Mouse (Mus musculus): Measurements from ENCODE around the gene Ccdc88a. TPM values are rescaled to one million over a fixed set of nuclear protein-coding genes. Genes with fewer than 3 reads are reported as not detected.

The Ccdc88a gene
- polyA plus RNA-seq, 1 experiment from 2014 or later, result 52.8 TPM

GRCm38 (mm10) chr11:29504899-29505625, 131.6 kb downstream of the Ccdc88a start:
- no peak for ATAC-seq (ENCODE audit: low FRiP score)
- H3K9me3 ChIP-seq (ENCODE audit: control insufficient read depth, low read length), result no peaks in the 10 kb centered on the region
- H3K4me3 ChIP-seq (ENCODE audit: low read depth, low read length), result no peak overlapping the region
- DNase-seq (ENCODE audit: low spot score, missing footprints), result peak; percentile 41
- peaks cover 2% of the 10 kb centered on the region; the same call in 1 of the 2 replicates for H3K36me3 ChIP-seq (ENCODE audit: control insufficient read depth, insufficient read depth, low read length)
- H3K4me1 ChIP-seq (ENCODE audit: control insufficient read depth, insufficient read depth, low read length), result no peaks in the 10 kb centered on the region
- H3K9ac ChIP-seq (ENCODE audit: low read length), result no peak overlapping the region
- 93% methylated on average over 2 of the region's 2 CpGs for WGBS
- H3K27ac ChIP-seq (ENCODE audit: low read depth, low read length), result no peak overlapping the region
- no peak overlapping the region for H3K4me2 ChIP-seq
- H3K27me3 ChIP-seq (ENCODE audit: control insufficient read depth, insufficient read depth, low read length), result no peaks in the 10 kb centered on the region

GRCm38 (mm10) chr11:29509421-29509820, 136.0 kb downstream of the Ccdc88a start:
- H3K4me3 ChIP-seq (ENCODE audit: low read depth, low read length), result no peak overlapping the region
- H3K27ac ChIP-seq (ENCODE audit: low read depth, low read length), result no peak overlapping the region
- H3K36me3 ChIP-seq (ENCODE audit: control insufficient read depth, insufficient read depth, low read length), result peaks cover 5% of the 10 kb centered on the region; the same call in 1 of the 2 replicates
- no peaks in the 10 kb centered on the region for H3K27me3 ChIP-seq (ENCODE audit: control insufficient read depth, insufficient read depth, low read length)
- ATAC-seq (ENCODE audit: low FRiP score) (no peak), DNase-seq (ENCODE audit: low spot score, missing footprints) (no peak)
- H3K4me1 ChIP-seq (ENCODE audit: control insufficient read depth, insufficient read depth, low read length), result peaks cover 5% of the 10 kb centered on the region
- WGBS, result 88% methylated on average over 1 of the region's 1 CpGs
- H3K9me3 ChIP-seq (ENCODE audit: control insufficient read depth, low read length), result no peaks in the 10 kb centered on the region
- H3K4me2 ChIP-seq, result no peak overlapping the region
- no peak overlapping the region for H3K9ac ChIP-seq (ENCODE audit: low read length)

GRCm38 (mm10) chr11:29512818-29513535, 139.5 kb downstream of the Ccdc88a start:
- Histone ChIP-seq H3K27me3 (ENCODE audit: control insufficient read depth, insufficient read depth, low read length) (no peaks in the 10 kb centered on the region), H3K4me1 (ENCODE audit: control insufficient read depth, insufficient read depth, low read length) (peaks cover 6% of the 10 kb centered on the region), H3K9ac (ENCODE audit: low read length) (no peak overlapping the region), H3K4me2 (no peak overlapping the region), H3K4me3 (ENCODE audit: low read depth, low read length) (no peak overlapping the region), H3K9me3 (ENCODE audit: control insufficient read depth, low read length) (no peaks in the 10 kb centered on the region), H3K36me3 (ENCODE audit: control insufficient read depth, insufficient read depth, low read length) (peaks cover 5% of the 10 kb centered on the region; the same call in 1 of the 2 replicates), H3K27ac (ENCODE audit: low read depth, low read length) (no peak overlapping the region)
- ATAC-seq (ENCODE audit: low FRiP score), result no peak
- 93% methylated on average over 4 of the region's 4 CpGs for WGBS
- peak; percentile 74 for DNase-seq (ENCODE audit: low spot score, missing footprints)

- DNase-seq (ENCODE audit: low spot score, missing footprints) (no peak), ATAC-seq (ENCODE audit: low FRiP score) (no peak)
- H3K27ac ChIP-seq (ENCODE audit: low read depth, low read length), result no peak overlapping the region
- peaks cover 6% of the 10 kb centered on the region for H3K4me1 ChIP-seq (ENCODE audit: control insufficient read depth, insufficient read depth, low read length)
- peak overlapping the region; percentile 65 for H3K4me2 ChIP-seq
- H3K9ac ChIP-seq (ENCODE audit: low read length), result peak overlapping the region; percentile 75
- H3K36me3 ChIP-seq (ENCODE audit: control insufficient read depth, insufficient read depth, low read length), result peaks cover 5% of the 10 kb centered on the region; the same call in 1 of the 2 replicates
- no peaks in the 10 kb centered on the region for H3K27me3 ChIP-seq (ENCODE audit: control insufficient read depth, insufficient read depth, low read length)
- 32% methylated on average over 10 of the region's 10 CpGs for WGBS
- H3K4me3 ChIP-seq (ENCODE audit: low read depth, low read length), result peak overlapping the region; percentile 60
- no peaks in the 10 kb centered on the region for H3K9me3 ChIP-seq (ENCODE audit: control insufficient read depth, low read length)
Measured at GRCm38 (mm10) chr11:29514325-29514681, 140.8 kb downstream of the Ccdc88a start.

- 3% methylated on average over 40 of the region's 40 CpGs for WGBS
- H3K9ac ChIP-seq (ENCODE audit: low read length), result peak within 1 kb of the TSS; percentile 75
- H3K36me3 ChIP-seq (ENCODE audit: control insufficient read depth, insufficient read depth, low read length), result peaks cover 5% of the 10 kb centered on the region; the same call in 1 of the 2 replicates
- DNase-seq (ENCODE audit: low spot score, missing footprints) (peak; percentile 98), ATAC-seq (ENCODE audit: low FRiP score) (peak; percentile 100)
- H3K27ac ChIP-seq (ENCODE audit: low read depth, low read length), result no peak within 1 kb of the TSS; the same call in 1 of the 2 replicates
- H3K9me3 ChIP-seq (ENCODE audit: control insufficient read depth, low read length), result no peaks in the 10 kb centered on the region
- H3K4me3 ChIP-seq (ENCODE audit: low read depth, low read length), result peak within 1 kb of the TSS; percentile 60
- H3K4me2 ChIP-seq, result peak within 1 kb of the TSS; percentile 65
- peaks cover 6% of the 10 kb centered on the region for H3K4me1 ChIP-seq (ENCODE audit: control insufficient read depth, insufficient read depth, low read length)
- H3K27me3 ChIP-seq (ENCODE audit: control insufficient read depth, insufficient read depth, low read length), result no peaks in the 10 kb centered on the region
Measured at GRCm38 (mm10) chr11:29514682-29515412, 141.4 kb downstream of the Ccdc88a start, which contains the start of gene Prorsd1. Gene Prorsd1 (minus strand): TSS chr11:29515033.

- 3% methylated on average over 47 of the region's 47 CpGs for WGBS
Measured at GRCm38 (mm10) chr11:29525988-29526794, 152.7 kb downstream of the Ccdc88a start, which contains the start of gene Mtif2. Gene Mtif2 (plus strand): TSS chr11:29526408.

GRCm38 (mm10) chr11:29538201-29538600, 164.7 kb downstream of the Ccdc88a start:
- Histone ChIP-seq H3K4me2 (no peak overlapping the region), H3K27ac (ENCODE audit: low read depth, low read length) (no peak overlapping the region), H3K9me3 (ENCODE audit: control insufficient read depth, low read length) (no peaks in the 10 kb centered on the region), H3K4me3 (ENCODE audit: low read depth, low read length) (no peak overlapping the region), H3K36me3 (ENCODE audit: control insufficient read depth, insufficient read depth, low read length) (peaks cover 10% of the 10 kb centered on the region; the same call in 1 of the 2 replicates), H3K4me1 (ENCODE audit: control insufficient read depth, insufficient read depth, low read length) (no peaks in the 10 kb centered on the region), H3K27me3 (ENCODE audit: control insufficient read depth, insufficient read depth, low read length) (no peaks in the 10 kb centered on the region), H3K9ac (ENCODE audit: low read length) (no peak overlapping the region)
- DNase-seq (ENCODE audit: low spot score, missing footprints) (no peak), ATAC-seq (ENCODE audit: low FRiP score) (no peak)
- WGBS, result 94% methylated on average over 1 of the region's 1 CpGs

More at GRCm38 (mm10) chr11:29525988-29526794, 152.7 kb downstream of the Ccdc88a start, which contains the start of gene Mtif2:
- H3K27ac ChIP-seq (ENCODE audit: low read depth, low read length), result peak within 1 kb of the TSS; percentile 40
- ATAC-seq (ENCODE audit: low FRiP score) (peak; percentile 98), DNase-seq (ENCODE audit: low spot score, missing footprints) (peak; percentile 98)
- H3K36me3 ChIP-seq (ENCODE audit: control insufficient read depth, insufficient read depth, low read length), result peaks cover 4% of the 10 kb centered on the region; the same call in 1 of the 2 replicates
- peak within 1 kb of the TSS; percentile 70 for H3K4me2 ChIP-seq
- H3K9me3 ChIP-seq (ENCODE audit: control insufficient read depth, low read length), result no peaks in the 10 kb centered on the region
- H3K4me3 ChIP-seq (ENCODE audit: low read depth, low read length), result peak within 1 kb of the TSS; percentile 71
- peak within 1 kb of the TSS; percentile 87 for H3K9ac ChIP-seq (ENCODE audit: low read length)
- no peaks in the 10 kb centered on the region for H3K27me3 ChIP-seq (ENCODE audit: control insufficient read depth, insufficient read depth, low read length)
- H3K4me1 ChIP-seq (ENCODE audit: control insufficient read depth, insufficient read depth, low read length), result no peaks in the 10 kb centered on the region

GRCm38 (mm10) chr11:29544225-29544945, 170.9 kb downstream of the Ccdc88a start:
- peak; percentile 85 for DNase-seq (ENCODE audit: low spot score, missing footprints)
- H3K36me3 ChIP-seq (ENCODE audit: control insufficient read depth, insufficient read depth, low read length), result peaks cover 11% of the 10 kb centered on the region; the same call in 1 of the 2 replicates
- WGBS, result 83% methylated on average over 3 of the region's 3 CpGs
- no peak overlapping the region for H3K4me3 ChIP-seq (ENCODE audit: low read depth, low read length)
- no peak overlapping the region for H3K9ac ChIP-seq (ENCODE audit: low read length)
- no peaks in the 10 kb centered on the region for H3K9me3 ChIP-seq (ENCODE audit: control insufficient read depth, low read length)
- peaks cover 12% of the 10 kb centered on the region; the same call in 1 of the 2 replicates for H3K4me1 ChIP-seq (ENCODE audit: control insufficient read depth, insufficient read depth, low read length)
- no peak overlapping the region for H3K4me2 ChIP-seq
- no peak for ATAC-seq (ENCODE audit: low FRiP score)
- H3K27ac ChIP-seq (ENCODE audit: low read depth, low read length), result no peak overlapping the region
- no peaks in the 10 kb centered on the region for H3K27me3 ChIP-seq (ENCODE audit: control insufficient read depth, insufficient read depth, low read length)

All from midbrain, embryonic 11.5 days (tissue).